Mouse (Mus musculus): ENCODE results near the gene Ptprcap. TPM values are rescaled to one million over a fixed set of nuclear protein-coding genes. Genes with fewer than 3 reads are reported as not detected.

Gene Ptprcap
- polyA plus RNA-seq, 1 experiment: 20.0 TPM

- 75% methylated on average over 5 of the region's 5 CpGs for WGBS
- H3K4me1 ChIP-seq (ENCODE audit: control insufficient read depth, insufficient read depth, low read length): peaks cover 15% of the 10 kb centered on the region
- TF ChIP-seq POLR2A (IDR thresholded peaks at IDR 0.05; ENCODE audit: low read depth, low read length) (no peak), CTCF (conservative IDR thresholded peaks at IDR 0.05; ENCODE audit: insufficient read depth, insufficient read length, low read depth, low read length) (no peak)
- H3K27ac ChIP-seq (ENCODE audit: insufficient read depth, low read depth, low read length): no peak overlapping the region
- no peaks in the 10 kb centered on the region for H3K36me3 ChIP-seq (ENCODE audit: control insufficient read depth, insufficient read depth, low read length)
- H3K4me3 ChIP-seq (ENCODE audit: insufficient read depth, low read depth, low read length): no peak overlapping the region
- no peaks in the 10 kb centered on the region for H3K27me3 ChIP-seq (replicated peaks; ENCODE audit: control insufficient read depth, insufficient read depth, low read length)
- DNase-seq: no peak
Measured at GRCm38 (mm10) chr19:4151488-4151860, 1.9 kb upstream of the Ptprcap start.

GRCm38 (mm10) chr19:4151898-4152297, 1.5 kb upstream of the Ptprcap start:
- Histone ChIP-seq H3K4me3 (ENCODE audit: insufficient read depth, low read depth, low read length) (no peak overlapping the region), H3K36me3 (ENCODE audit: control insufficient read depth, insufficient read depth, low read length) (no peaks in the 10 kb centered on the region), H3K27me3 (replicated peaks; ENCODE audit: control insufficient read depth, insufficient read depth, low read length) (no peaks in the 10 kb centered on the region), H3K4me1 (ENCODE audit: control insufficient read depth, insufficient read depth, low read length) (peaks cover 15% of the 10 kb centered on the region), H3K27ac (ENCODE audit: insufficient read depth, low read depth, low read length) (no peak overlapping the region)
- 82% methylated on average over 5 of the region's 5 CpGs for WGBS
- DNase-seq: no peak
- no peak for TF ChIP-seq POLR2A (IDR thresholded peaks at IDR 0.05; ENCODE audit: low read depth, low read length)
- TF ChIP-seq CTCF (conservative IDR thresholded peaks at IDR 0.05; ENCODE audit: insufficient read depth, insufficient read length, low read depth, low read length): no peak

GRCm38 (mm10) chr19:4152445-4153231, 766 bp upstream of the Ptprcap start:
- Histone ChIP-seq H3K4me1 (ENCODE audit: control insufficient read depth, insufficient read depth, low read length) (peaks cover 15% of the 10 kb centered on the region), H3K36me3 (ENCODE audit: control insufficient read depth, insufficient read depth, low read length) (no peaks in the 10 kb centered on the region), H3K27ac (ENCODE audit: insufficient read depth, low read depth, low read length) (no peak overlapping the region), H3K4me3 (ENCODE audit: insufficient read depth, low read depth, low read length) (no peak overlapping the region), H3K27me3 (replicated peaks; ENCODE audit: control insufficient read depth, insufficient read depth, low read length) (no peaks in the 10 kb centered on the region)
- DNase-seq: no peak
- 84% methylated on average over 8 of the region's 8 CpGs for WGBS
- TF ChIP-seq POLR2A (IDR thresholded peaks at IDR 0.05; ENCODE audit: low read depth, low read length) (no peak), CTCF (conservative IDR thresholded peaks at IDR 0.05; ENCODE audit: insufficient read depth, insufficient read length, low read depth, low read length) (no peak)

GRCm38 (mm10) chr19:4154437-4155222, 1.2 kb downstream of the Ptprcap start:
- Histone ChIP-seq H3K4me3 (ENCODE audit: insufficient read depth, low read depth, low read length) (no peak overlapping the region), H3K4me1 (ENCODE audit: control insufficient read depth, insufficient read depth, low read length) (peaks cover 3% of the 10 kb centered on the region), H3K27ac (ENCODE audit: insufficient read depth, low read depth, low read length) (no peak overlapping the region), H3K36me3 (ENCODE audit: control insufficient read depth, insufficient read depth, low read length) (no peaks in the 10 kb centered on the region), H3K27me3 (replicated peaks; ENCODE audit: control insufficient read depth, insufficient read depth, low read length) (no peaks in the 10 kb centered on the region)
- 80% methylated on average over 13 of the region's 13 CpGs for WGBS
- DNase-seq: no peak
- TF ChIP-seq POLR2A (IDR thresholded peaks at IDR 0.05; ENCODE audit: low read depth, low read length): no peak
- no peak for TF ChIP-seq CTCF (conservative IDR thresholded peaks at IDR 0.05; ENCODE audit: insufficient read depth, insufficient read length, low read depth, low read length)

- TF ChIP-seq POLR2A (IDR thresholded peaks at IDR 0.05; ENCODE audit: low read depth, low read length): no peak
Measured at GRCm38 (mm10) chr19:4155223-4156072, 2.0 kb downstream of the Ptprcap start.

GRCm38 (mm10) chr19:4156073-4156579, 2.7 kb downstream of the Ptprcap start:
- H3K36me3 ChIP-seq (ENCODE audit: control insufficient read depth, insufficient read depth, low read length): no peaks in the 10 kb centered on the region

More at GRCm38 (mm10) chr19:4155223-4156072, 2.0 kb downstream of the Ptprcap start:
- H3K36me3 ChIP-seq (ENCODE audit: control insufficient read depth, insufficient read depth, low read length): no peaks in the 10 kb centered on the region
- WGBS: 52% methylated on average over 6 of the region's 6 CpGs
- no peak overlapping the region for H3K27ac ChIP-seq (ENCODE audit: insufficient read depth, low read depth, low read length)
- DNase-seq: no peak
- H3K4me1 ChIP-seq (ENCODE audit: control insufficient read depth, insufficient read depth, low read length): no peaks in the 10 kb centered on the region
- no peak overlapping the region for H3K4me3 ChIP-seq (ENCODE audit: insufficient read depth, low read depth, low read length)
- no peaks in the 10 kb centered on the region for H3K27me3 ChIP-seq (replicated peaks; ENCODE audit: control insufficient read depth, insufficient read depth, low read length)

More at GRCm38 (mm10) chr19:4156073-4156579, 2.7 kb downstream of the Ptprcap start:
- H3K27ac ChIP-seq (ENCODE audit: insufficient read depth, low read depth, low read length): no peak overlapping the region
- no peak for DNase-seq
- no peak overlapping the region for H3K4me3 ChIP-seq (ENCODE audit: insufficient read depth, low read depth, low read length)
- no peaks in the 10 kb centered on the region for H3K27me3 ChIP-seq (replicated peaks; ENCODE audit: control insufficient read depth, insufficient read depth, low read length)
- WGBS: 68% methylated on average over 20 of the region's 20 CpGs
- TF ChIP-seq POLR2A (IDR thresholded peaks at IDR 0.05; ENCODE audit: low read depth, low read length) (no peak), CTCF (conservative IDR thresholded peaks at IDR 0.05; ENCODE audit: insufficient read depth, insufficient read length, low read depth, low read length) (no peak)
- H3K4me1 ChIP-seq (ENCODE audit: control insufficient read depth, insufficient read depth, low read length): no peaks in the 10 kb centered on the region
